In the genomic region with DNA sequence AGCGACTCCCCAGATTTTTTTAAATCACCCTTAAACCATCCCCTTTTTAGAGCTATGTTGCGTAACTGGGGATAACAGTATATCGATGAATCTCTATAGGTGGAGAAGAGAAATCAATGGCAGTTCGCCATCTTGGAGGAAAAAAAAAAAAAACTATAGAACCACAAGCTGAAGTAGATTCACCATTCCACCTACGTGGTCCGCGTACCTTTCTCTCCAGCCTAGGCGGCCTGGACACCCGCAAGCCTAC, we compare ENCODE assay signal across 8 mouse cellular contexts. TPM values are rescaled to one million over a fixed set of nuclear protein-coding genes. Genes with fewer than 3 reads are reported as not detected.
DNase-seq lines count a peak whose midpoint lies in the region; ATAC-seq and TF ChIP-seq lines count a peak whose summit lies in the region.

No protein-coding gene starts in this region.

- H3K36me3 ChIP-seq in kidney, adult 2 months (ENCODE audit: control insufficient read depth, insufficient read depth, low read length) = no peaks in the 10 kb centered on the region
- H3K36me3 ChIP-seq in midbrain, embryonic 12.5 days = peaks cover 25% of the 10 kb centered on the region

- no peak for DNase-seq in kidney, adult 2 months
- no peak for DNase-seq in kidney, postnatal 25 days
- peak; percentile 44 for DNase-seq in Patski (ENCODE audit: low read depth, low spot score)
- peak; percentile 67 for DNase-seq in forelimb bud, embryonic 11.5 days (ENCODE audit: low read depth, low spot score)
- no peak for DNase-seq in gastrocnemius, postnatal 10 days
- DNase-seq in cerebellum, adult 11-12 months = no peak
- DNase-seq in kidney, adult 9 months = no peak

- H3K27me3 ChIP-seq in kidney, adult 2 months (replicated peaks; ENCODE audit: control insufficient read depth, insufficient read depth, low read length) = no peaks in the 10 kb centered on the region
- no peaks in the 10 kb centered on the region for H3K27me3 ChIP-seq in Patski
- H3K27me3 ChIP-seq in midbrain, embryonic 12.5 days = no peaks in the 10 kb centered on the region

- WGBS in kidney, adult 2 months = 4% methylated on average over 9 of the region's 9 CpGs
- under 1% methylated on average over 9 of the region's 9 CpGs for WGBS in midbrain, embryonic 12.5 days

- peak overlapping the region; percentile 65 for H3K4me2 ChIP-seq in midbrain, embryonic 12.5 days (replicated peaks)

- CTCF ChIA-PET in Patski (lab: Charles Lee) = interaction anchor here (2.2 kb wide), 1 partner anchor 276 kb away, joined by 6 read pairs; no protein-coding TSS in a partner anchor

- H3K9me3 ChIP-seq in midbrain, embryonic 12.5 days = no peaks in the 10 kb centered on the region

- peak overlapping the region; percentile 67 for H3K4me3 ChIP-seq in kidney, adult 2 months (ENCODE audit: insufficient read depth, low read depth, low read length)
- H3K4me3 ChIP-seq in midbrain, embryonic 12.5 days = peak overlapping the region; percentile 78

- no peak for ATAC-seq in Patski
- ATAC-seq in midbrain, embryonic 12.5 days (ENCODE audit: low FRiP score, low read depth) = no peak

- TF ChIP-seq POLR2A in kidney, adult 2 months (IDR thresholded peaks at IDR 0.05; ENCODE audit: low read depth, low read length) = no peak

- H3K4me1 ChIP-seq in kidney, adult 2 months (ENCODE audit: control insufficient read depth, insufficient read depth, low read length) = peaks cover 8% of the 10 kb centered on the region; the same call in 1 of the 2 replicates
- peaks cover 12% of the 10 kb centered on the region for H3K4me1 ChIP-seq in midbrain, embryonic 12.5 days

- H3K9ac ChIP-seq in midbrain, embryonic 12.5 days (replicated peaks) = peak overlapping the region; percentile 97

- H3K27ac ChIP-seq in kidney, adult 2 months (ENCODE audit: insufficient read depth, low read depth, low read length) = peak overlapping the region; percentile 67
- H3K27ac ChIP-seq in midbrain, embryonic 12.5 days (replicated peaks) = peak overlapping the region; percentile 99

- in situ Hi-C loops in Patski (cut with MboI; ENCODE audit: low pct_unique_long_range_greater_than_20kb) = loop anchor here (5.0 to 10.0 kb wide), 2 partner anchors 276 to 588 kb away; no protein-coding TSS in a partner anchor

- POLR2A ChIA-PET in Patski (lab: Charles Lee) = interaction anchor here (0.5 to 1.5 kb wide), 7 partner anchors 13 to 1827 kb away, joined by 3 to 5 read pairs (median 3); no protein-coding TSS in a partner anchor

- TF ChIP-seq CTCF in kidney, adult 2 months (conservative IDR thresholded peaks at IDR 0.05; ENCODE audit: insufficient read depth, insufficient read length, low read depth, low read length) = no peak
- no peak for TF ChIP-seq CTCF in Patski (IDR thresholded peaks at IDR 0.05)

RNA-seq across cellular contexts. Expression of gene Pfn2, which starts 1.3 kb away (rescaled TPM):
- 29.4 and 37.4 TPM in 2 replicates for polyA plus RNA-seq in kidney, adult 2 months (2012; rRNA removed)
- 226 TPM for polyA plus RNA-seq in Patski (2021)
- polyA plus RNA-seq in midbrain, embryonic 12.5 days (2016; fragmentation: Nextera tagmentation; extraction: Ambion mirVana) = 349 and 369 TPM in 2 replicates
- total RNA-seq in gastrocnemius, postnatal 10 days (2021) = 100 to 1,000 TPM; 118 to 139 TPM

Comparison
In these comparisons a context has a peak if more than half of its experiments do, and no peak if none do; other contexts are left out.
1. DNase-seq: peak in Patski (single experiment) and forelimb bud, embryonic 11.5 days (single experiment); none in kidney, adult 2 months (single experiment), kidney, postnatal 25 days (0 of 2), gastrocnemius, postnatal 10 days (single experiment), cerebellum, adult 11-12 months (single experiment) and kidney, adult 9 months (single experiment).